Mouse (Mus musculus) heart, embryonic 11.5 days (tissue): ENCODE results near the gene Stab1. TPM values are rescaled to one million over a fixed set of nuclear protein-coding genes. Genes with fewer than 3 reads are reported as not detected.

Source experiments
- ATAC-seq: fragments of 200-750 bp; cut with Nextera tagmentation; replicated peaks from 2 replicates; pipeline ENCODE4 v1.8.0; 2017; ENCODE audit warnings: moderate library complexity; ENCODE audit not compliant: insufficient number of reproducible peaks, low FRiP score, low TSS enrichment
- H3K27ac ChIP-seq: fragments of 300-500 bp; sonication (generic); 2 replicates; pipeline ENCODE4 v1.5.1; 2014; ENCODE audit warnings: mild to moderate bottlenecking, low read depth, low read length
- H3K27me3 ChIP-seq: fragments of 300-500 bp; sonication (generic); 2 replicates; pipeline ENCODE4 v1.6.1; 2014; ENCODE audit warnings: mild to moderate bottlenecking, low read length, mixed read lengths; ENCODE audit not compliant: control insufficient read depth, insufficient read depth
- H3K36me3 ChIP-seq: fragments of 300-500 bp; sonication (generic); 2 replicates; pipeline ENCODE4 v1.6.1; 2014; ENCODE audit warnings: mild to moderate bottlenecking, low read length, moderate library complexity, mixed read lengths; ENCODE audit not compliant: control insufficient read depth, insufficient read depth
- H3K4me1 ChIP-seq: fragments of 300-500 bp; sonication (generic); 2 replicates; pipeline ENCODE4 v1.6.1; 2014; ENCODE audit warnings: low read length; ENCODE audit not compliant: control insufficient read depth, insufficient read depth
- H3K4me2 ChIP-seq: fragments of 300-500 bp; sonication (generic); 2 replicates; pipeline ENCODE4 v1.6.1; 2014; ENCODE audit warnings: mild to moderate bottlenecking, moderate library complexity
- H3K4me3 ChIP-seq: fragments of 300-500 bp; sonication (generic); 2 replicates; pipeline ENCODE4 v1.5.1; 2014; ENCODE audit warnings: low read depth, low read length
- H3K9ac ChIP-seq: fragments of 300-500 bp; sonication (generic); 2 replicates; pipeline ENCODE4 v1.6.1; 2014; ENCODE audit warnings: mild to moderate bottlenecking, low read depth, low read length, moderate library complexity
- H3K9me3 ChIP-seq: fragments of 300-500 bp; sonication (generic); replicated peaks from 2 replicates; pipeline ENCODE4 v1.6.1; 2016; ENCODE audit warnings: low read length; ENCODE audit not compliant: control insufficient read depth
- WGBS: fragments of 180-500 bp; shearing (Covaris S2); extraction: QIAGEN DNeasy Blood & Tissue Kit; methylation state at CpG from one replicate; pipeline ENCODE4 v1.1.7; 2014; ENCODE audit not compliant: insufficient replicate concordance; 5-methylcytosine and 5-hydroxymethylcytosine counted together
- polyA plus RNA-seq: library from polyadenylated mRNA; unstranded; fragments of >200 nt; fragmentation: Nextera tagmentation; extraction: Ambion mirVana; gene quantifications from 2 replicates; pipeline ENCODE4 v1.2.1, GENCODE M21; 2014

Stab1 gene
- polyA plus RNA-seq, 1 experiment from 2014 or later = 35.9 TPM

DNA sequence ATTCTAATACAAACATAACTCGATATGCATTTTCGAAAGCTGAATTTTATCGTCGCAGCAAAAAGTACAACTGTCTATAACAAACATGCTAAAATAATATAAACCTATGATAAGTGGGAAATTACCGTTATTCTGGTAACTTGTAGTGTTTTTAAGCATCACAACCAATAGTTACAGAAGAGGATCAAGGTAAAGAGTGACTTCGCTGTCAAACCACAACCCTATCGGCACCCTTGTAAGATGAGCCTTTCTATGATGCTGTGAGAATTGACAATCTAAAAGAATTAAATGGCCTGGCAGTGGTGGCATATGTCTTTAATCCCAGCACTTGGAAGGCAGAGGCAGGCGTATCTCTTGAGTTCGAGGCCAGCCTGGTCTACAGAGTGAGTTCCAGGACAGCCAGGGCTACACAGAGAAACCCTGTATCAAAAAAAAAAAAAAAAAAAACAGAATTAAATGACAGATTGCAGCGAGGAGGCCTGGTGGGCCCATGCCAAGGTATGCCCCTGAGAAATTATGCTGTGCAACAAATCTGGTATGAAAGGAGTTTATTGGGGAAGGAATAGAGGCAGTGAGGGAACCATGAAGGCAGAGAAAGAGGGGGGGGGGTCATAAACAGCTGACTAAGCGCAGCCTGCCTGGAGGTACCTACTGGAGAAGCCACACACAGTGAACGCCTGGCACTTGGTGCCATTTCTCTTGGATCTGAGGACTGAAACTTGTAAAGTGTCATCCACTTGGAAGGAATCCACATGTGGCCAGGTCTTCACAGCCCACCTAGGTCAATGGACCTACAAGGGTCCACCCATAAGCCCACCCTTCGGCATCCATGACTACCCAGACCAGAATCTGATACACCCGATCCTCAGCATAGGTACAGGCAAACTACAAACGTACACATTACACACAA lies 38.9 kb downstream of the Stab1 start:
- ATAC-seq = no peak
- Histone ChIP-seq H3K36me3 (no peaks in the 10 kb centered on the region; the same call in 1 of the 2 replicates), H3K4me3 (peak overlapping the region; percentile 87; the same call in 1 of the 2 replicates), H3K9me3 (no peaks in the 10 kb centered on the region), H3K9ac (peak overlapping the region; percentile 85; the same call in 1 of the 2 replicates), H3K4me2 (peak overlapping the region; percentile 81), H3K27ac (peak overlapping the region; percentile 93), H3K4me1 (peaks cover 37% of the 10 kb centered on the region), H3K27me3 (no peaks in the 10 kb centered on the region)
- WGBS = 67% methylated on average over 15 of the region's 15 CpGs

GRCm38 (mm10) chr14:31128826-31129219 lies 39.6 kb downstream of the Stab1 start, which contains the start of gene Smim4:
TSS of gene Smim4 (minus strand) at chr14:31128956.
- H3K4me2 ChIP-seq = peak within 1 kb of the TSS; percentile 81
- peak; percentile 90 for ATAC-seq
- H3K9me3 ChIP-seq = no peaks in the 10 kb centered on the region
- H3K4me1 ChIP-seq = peaks cover 37% of the 10 kb centered on the region
- H3K27ac ChIP-seq = peak within 1 kb of the TSS; percentile 94
- H3K27me3 ChIP-seq = no peaks in the 10 kb centered on the region
- H3K9ac ChIP-seq = peak within 1 kb of the TSS; percentile 95
- H3K4me3 ChIP-seq = peak within 1 kb of the TSS; percentile 86
- WGBS = under 1% methylated on average over 33 of the region's 33 CpGs
- peaks cover 2% of the 10 kb centered on the region; the same call in 1 of the 2 replicates for H3K36me3 ChIP-seq

DNA sequence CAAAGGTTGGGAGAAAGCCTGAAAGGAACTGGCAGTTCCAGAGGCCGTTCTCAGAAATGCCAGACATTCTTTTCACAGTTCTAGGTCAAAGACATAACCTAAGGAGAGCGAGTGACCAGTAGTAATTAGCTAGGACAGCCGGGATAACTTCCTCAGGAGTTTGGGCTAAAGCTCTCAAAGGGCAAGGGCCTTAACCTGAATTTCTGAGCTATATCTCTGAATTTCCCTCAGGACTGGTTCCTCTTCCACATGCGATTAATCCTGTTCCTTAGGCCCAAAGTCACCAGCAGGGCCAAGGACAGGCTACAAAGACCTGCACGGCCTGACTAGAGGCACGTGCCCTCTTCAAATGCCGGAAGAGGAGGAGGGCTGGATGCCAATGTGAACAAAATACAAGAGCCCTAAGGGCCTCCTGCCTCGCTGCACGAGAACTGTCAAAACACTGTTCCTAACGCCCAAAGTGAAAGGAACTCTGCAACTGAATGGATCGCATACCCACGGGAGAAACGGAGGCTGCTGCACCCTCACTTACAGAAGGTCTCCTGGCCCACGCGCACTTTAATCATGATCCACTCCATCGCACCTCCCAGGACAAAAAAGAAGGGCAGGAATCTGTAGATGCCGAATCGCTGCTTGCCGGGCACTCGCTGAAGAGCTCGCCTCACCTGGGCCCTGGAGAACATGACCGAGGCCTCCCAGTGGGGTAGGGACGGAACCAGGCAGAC lies 40.2 kb downstream of the Stab1 start:
- Histone ChIP-seq H3K9ac (peak overlapping the region; percentile 95), H3K36me3 (peaks cover 6% of the 10 kb centered on the region; the same call in 1 of the 2 replicates), H3K27ac (peak overlapping the region; percentile 94), H3K27me3 (no peaks in the 10 kb centered on the region), H3K4me2 (peak overlapping the region; percentile 81), H3K4me1 (peaks cover 34% of the 10 kb centered on the region), H3K4me3 (peak overlapping the region; percentile 86), H3K9me3 (no peaks in the 10 kb centered on the region)
- 1% methylated on average over 23 of the region's 23 CpGs for WGBS
- ATAC-seq = no peak

DNA sequence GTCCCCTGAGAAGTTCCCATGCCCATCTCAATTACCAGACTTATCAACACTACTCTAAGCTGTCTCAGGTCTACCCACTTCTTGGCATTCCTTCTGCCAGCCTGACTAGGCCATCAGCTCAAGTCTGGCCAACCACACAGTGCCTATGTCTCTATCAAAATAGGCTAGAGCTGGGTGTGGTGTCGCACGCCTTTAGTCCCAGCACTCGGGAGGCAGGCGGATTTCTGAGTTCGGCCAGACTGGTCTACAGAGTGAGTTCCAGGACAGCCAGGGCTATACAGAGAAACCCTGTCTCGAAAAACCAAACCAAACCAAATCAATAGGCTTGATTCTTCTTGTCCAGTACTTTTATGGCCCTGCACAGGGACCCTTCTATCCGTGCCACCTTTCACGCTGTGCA lies 41.6 kb downstream of the Stab1 start:
- H3K9me3 ChIP-seq = no peaks in the 10 kb centered on the region
- no peak overlapping the region for H3K9ac ChIP-seq
- ATAC-seq = no peak
- peaks cover 19% of the 10 kb centered on the region for H3K4me1 ChIP-seq
- peak overlapping the region; percentile 15; the same call in 1 of the 2 replicates for H3K4me3 ChIP-seq
- WGBS = 92% methylated on average over 8 of the region's 8 CpGs
- no peaks in the 10 kb centered on the region for H3K27me3 ChIP-seq
- peak overlapping the region; percentile 7; the same call in 1 of the 2 replicates for H3K27ac ChIP-seq
- peaks cover 9% of the 10 kb centered on the region; the same call in 1 of the 2 replicates for H3K36me3 ChIP-seq
- peak overlapping the region; percentile 59 for H3K4me2 ChIP-seq

GRCm38 (mm10) chr14:31125106-31126075 lies 43.0 kb downstream of the Stab1 start:
- H3K27ac ChIP-seq = peak overlapping the region; percentile 10; the same call in 1 of the 2 replicates

GRCm38 (mm10) chr14:31115522-31115921 lies 52.9 kb downstream of the Stab1 start:
- no peak overlapping the region for H3K9ac ChIP-seq
- H3K9me3 ChIP-seq = no peaks in the 10 kb centered on the region
- peaks cover 12% of the 10 kb centered on the region for H3K36me3 ChIP-seq
- H3K4me2 ChIP-seq = no peak overlapping the region
- no peak overlapping the region for H3K27ac ChIP-seq
- no peaks in the 10 kb centered on the region for H3K27me3 ChIP-seq
- no peak for ATAC-seq
- WGBS = 57% methylated on average over 2 of the region's 2 CpGs
- no peak overlapping the region for H3K4me3 ChIP-seq
- peaks cover 7% of the 10 kb centered on the region; the same call in 1 of the 2 replicates for H3K4me1 ChIP-seq

More at GRCm38 (mm10) chr14:31125106-31126075, 43.0 kb downstream of the Stab1 start:
- peaks cover 17% of the 10 kb centered on the region for H3K4me1 ChIP-seq
- peaks cover 9% of the 10 kb centered on the region; the same call in 1 of the 2 replicates for H3K36me3 ChIP-seq
- no peak overlapping the region for H3K4me3 ChIP-seq
- ATAC-seq = no peak
- no peaks in the 10 kb centered on the region for H3K27me3 ChIP-seq
- 57% methylated on average over 9 of the region's 9 CpGs for WGBS
- peak overlapping the region; percentile 7; the same call in 1 of the 2 replicates for H3K9ac ChIP-seq
- no peaks in the 10 kb centered on the region for H3K9me3 ChIP-seq
- peak overlapping the region; percentile 2; the same call in 1 of the 2 replicates for H3K4me2 ChIP-seq

GRCm38 (mm10) chr14:31114011-31114410 lies 54.4 kb downstream of the Stab1 start:
- Histone ChIP-seq H3K27ac (no peak overlapping the region), H3K36me3 (peaks cover 12% of the 10 kb centered on the region), H3K4me2 (no peak overlapping the region), H3K9me3 (no peaks in the 10 kb centered on the region), H3K4me3 (no peak overlapping the region), H3K27me3 (no peaks in the 10 kb centered on the region), H3K4me1 (peaks cover 10% of the 10 kb centered on the region; the same call in 1 of the 2 replicates), H3K9ac (no peak overlapping the region)
- WGBS = 52% methylated on average over 3 of the region's 3 CpGs
- no peak for ATAC-seq
